Mouse (Mus musculus): ENCODE data around the gene Zfp804a.

- TF ChIP-seq POLR2A (IDR thresholded peaks at IDR 0.05; ENCODE audit: borderline replicate concordance, low read depth, low read length) (no peak), CTCF (IDR thresholded peaks at IDR 0.05; ENCODE audit: low read depth, low read length) (no peak)
Observed at GRCm38 (mm10) chr2:82294932-82295493, 242.0 kb downstream of the Zfp804a start.
